Mouse (Mus musculus): ENCODE results near the gene Picalm.
A peak's percentile ranks its signal among the peaks of the same experiment; 100 is the strongest.

The Picalm gene

GRCm38 (mm10) chr7:90218122-90218521, 88.1 kb downstream of the Picalm start:
- no peak for DNase-seq

GRCm38 (mm10) chr7:90221487-90221886, 91.5 kb downstream of the Picalm start:
- DNase-seq = no peak

- no peak for DNase-seq
These were observed 98.1 kb downstream of the Picalm start for GRCm38 (mm10) chr7:90228075-90228474.

DNA sequence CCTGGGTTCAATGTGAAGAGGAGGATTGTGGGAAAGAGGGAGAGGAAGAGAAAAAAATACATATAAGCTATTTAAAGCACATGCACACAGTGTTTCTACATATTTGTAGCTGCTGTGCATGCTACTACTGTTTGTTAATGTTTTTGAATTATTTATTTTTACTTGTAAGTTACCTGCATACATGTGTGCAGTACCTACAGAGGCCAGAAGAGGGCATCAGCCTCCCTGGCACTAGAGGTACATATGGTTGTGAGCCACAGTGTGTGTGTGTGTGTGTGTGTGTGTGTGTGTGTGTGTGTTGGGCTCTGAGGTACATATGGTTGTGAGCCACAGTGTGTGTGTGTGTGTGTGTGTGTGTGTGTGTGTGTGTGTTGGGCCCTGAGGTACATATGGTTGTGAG, 98.9 kb downstream of the Picalm start:
- DNase-seq = peak; percentile 24 to 37

- no peak for DNase-seq
These were observed 101.4 kb downstream of the Picalm start for GRCm38 (mm10) chr7:90231431-90231830.

DNA sequence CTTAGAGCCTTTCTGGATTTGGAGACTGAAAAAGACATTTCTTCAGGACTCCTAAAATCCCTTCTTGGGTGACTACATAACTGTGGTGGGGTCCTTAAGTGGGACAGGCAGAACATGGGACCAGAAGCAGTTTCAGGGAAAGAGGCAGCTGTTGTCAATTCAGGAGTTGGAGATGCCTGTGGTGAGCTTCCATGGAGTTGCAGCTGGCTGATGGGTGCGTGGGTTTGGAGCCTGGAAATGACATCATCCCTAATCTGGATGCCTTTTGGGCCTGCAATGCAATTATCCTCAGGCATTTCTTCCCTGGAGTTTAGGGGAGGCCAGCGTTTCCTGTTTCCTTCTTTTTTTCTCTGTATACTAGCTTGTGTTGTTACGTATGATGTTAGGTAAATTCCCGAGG, 103.9 kb downstream of the Picalm start:
- DNase-seq = no peak

DNA sequence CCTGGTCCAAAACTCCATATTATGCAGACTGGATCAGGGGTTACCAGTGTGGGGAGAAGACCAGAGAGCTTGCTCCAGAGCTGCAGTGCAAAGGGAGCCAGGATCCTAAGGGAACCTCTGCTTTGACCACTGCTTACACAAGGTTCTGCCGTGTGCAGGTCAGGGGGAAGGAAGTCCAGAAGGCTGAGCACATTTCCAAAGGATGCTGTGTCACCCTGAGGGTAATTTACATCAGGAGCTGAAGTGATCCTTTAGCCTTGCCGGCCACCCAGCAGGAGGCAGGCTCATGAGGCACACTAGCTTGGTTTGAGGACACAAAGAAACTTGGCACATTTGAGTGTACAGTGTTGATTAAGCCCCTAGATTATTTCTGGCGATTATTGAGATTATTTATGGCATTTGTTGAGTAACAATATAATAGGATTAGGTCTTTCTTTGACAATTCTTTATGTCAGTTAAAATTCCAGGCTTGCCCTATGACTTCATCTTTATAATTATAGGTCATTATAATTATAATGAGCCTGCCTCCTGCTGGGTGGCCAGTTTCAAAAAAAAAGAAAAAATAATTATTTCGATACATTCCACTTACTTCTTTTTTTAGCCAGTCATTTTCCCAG, 106.4 kb downstream of the Picalm start:
- DNase-seq = no peak

- DNase-seq = no peak
These were observed 113.1 kb downstream of the Picalm start for GRCm38 (mm10) chr7:90243151-90243550.

DNA sequence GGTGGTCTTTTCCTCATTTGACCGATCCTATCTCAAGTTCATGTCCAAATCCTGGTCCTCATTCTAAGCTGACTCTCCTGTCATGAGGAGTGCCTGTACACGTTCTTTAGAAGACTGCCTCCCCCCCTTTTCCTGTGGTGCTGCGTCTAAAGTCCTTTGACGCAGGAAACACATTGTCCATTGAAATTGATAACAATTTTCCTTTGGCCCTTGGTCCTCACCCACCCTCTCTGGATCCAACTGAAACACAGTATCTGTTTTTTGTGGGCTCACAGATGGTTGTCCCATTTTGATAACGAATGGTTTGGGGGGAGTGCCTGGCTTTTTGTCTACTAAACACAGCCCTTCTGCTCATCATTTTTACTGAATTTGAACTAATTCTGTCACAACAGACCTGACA, 113.6 kb downstream of the Picalm start:
- no peak for DNase-seq

DNA sequence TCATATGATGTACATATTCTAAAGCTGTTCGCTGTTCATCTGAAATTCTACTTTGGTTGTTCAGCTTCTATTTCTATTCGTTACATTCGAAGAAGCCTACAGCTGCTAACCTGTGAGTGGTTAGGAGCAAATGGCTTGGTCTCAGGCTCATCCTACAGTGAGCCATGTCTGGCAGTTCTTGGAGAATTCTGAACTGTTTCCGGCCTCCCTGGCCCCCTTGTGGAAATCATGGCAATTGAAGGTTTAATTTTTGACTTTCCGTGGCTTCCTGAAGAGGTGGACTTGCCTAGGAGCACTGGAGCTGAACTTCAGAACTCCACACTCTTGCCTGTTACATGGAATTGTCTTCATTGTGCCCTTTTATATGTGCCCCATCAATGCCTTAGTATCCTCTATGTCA, 122.9 kb downstream of the Picalm start:
- DNase-seq = no peak

- no peak for DNase-seq
These were observed 128.7 kb downstream of the Picalm start for GRCm38 (mm10) chr7:90258701-90259100.

DNA sequence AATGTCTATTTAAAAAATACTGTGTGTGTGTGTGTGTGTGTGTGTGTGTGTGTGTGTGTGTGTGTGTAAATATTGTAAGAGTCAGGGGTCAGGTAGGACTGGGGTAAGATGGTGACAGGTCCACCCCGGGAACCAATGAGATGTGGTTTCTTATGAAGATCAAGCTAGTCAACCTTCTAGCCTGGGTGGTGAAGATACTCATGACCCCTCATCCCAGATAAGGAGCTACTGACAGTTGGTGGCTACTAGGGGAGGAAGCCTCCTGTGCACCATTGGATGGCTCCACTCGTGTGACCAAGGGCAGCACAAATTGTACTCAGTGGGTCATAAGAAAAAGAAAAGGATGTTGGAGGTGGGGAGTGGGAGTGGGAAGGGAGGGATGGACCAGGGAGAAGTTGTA, 129.9 kb downstream of the Picalm start:
- DNase-seq = no peak

DNA sequence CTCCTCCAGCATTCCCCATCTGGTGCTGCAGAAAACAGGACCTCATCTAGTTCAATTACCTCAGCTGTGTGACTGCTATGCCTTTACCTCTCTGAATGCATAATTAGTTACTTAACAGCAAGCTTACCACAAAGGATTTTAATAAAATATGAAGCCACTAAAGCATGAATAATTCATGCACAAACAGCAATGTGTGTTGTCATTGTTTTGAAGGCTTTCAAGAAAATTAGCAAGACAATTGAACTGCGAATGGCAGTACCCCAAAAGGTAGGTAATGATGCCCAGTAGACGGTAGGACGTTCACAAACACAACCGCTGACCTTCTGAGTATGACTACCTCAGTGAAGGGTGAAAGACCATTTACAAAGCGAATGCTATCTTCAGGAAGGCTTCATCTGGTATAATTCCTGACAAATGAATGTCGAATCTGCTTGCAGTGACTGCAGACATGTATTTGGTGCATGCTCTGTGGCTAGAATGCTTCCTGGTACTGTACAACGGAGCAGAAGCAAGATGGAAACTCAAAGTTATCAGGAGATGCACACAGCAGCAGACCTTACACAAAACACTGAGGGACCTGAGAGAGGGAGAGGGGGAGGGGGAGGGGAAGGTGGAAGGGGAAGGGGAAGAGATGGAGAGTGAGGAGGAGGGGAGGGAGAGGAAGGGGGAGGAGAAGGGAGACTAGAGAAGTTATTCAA, 132.0 kb downstream of the Picalm start:
- no peak for DNase-seq
